Mouse (Mus musculus) cerebellum, adult 9-11 months (tissue): Measurements from ENCODE around the gene She.

ENCODE experiments used
- DNase-seq: peaks from one replicate; pipeline ENCODE4 v3.0.0; 2022

Gene She

GRCm38 (mm10) chr3:89887582-89888230 lies 56.5 kb downstream of the She start:
- no peak for DNase-seq

- DNase-seq = no peak
Measured at GRCm38 (mm10) chr3:89889841-89890430, 58.8 kb downstream of the She start.

- DNase-seq = no peak
Measured at GRCm38 (mm10) chr3:89891696-89892095, 60.5 kb downstream of the She start.

GRCm38 (mm10) chr3:89892517-89893106 lies 61.4 kb downstream of the She start:
- DNase-seq = no peak

- DNase-seq = no peak
Measured at GRCm38 (mm10) chr3:89896571-89896970, 65.4 kb downstream of the She start.

- DNase-seq = no peak
Measured at GRCm38 (mm10) chr3:89897204-89897796, 66.1 kb downstream of the She start.

GRCm38 (mm10) chr3:89898011-89898410 lies 66.8 kb downstream of the She start:
- DNase-seq = no peak

GRCm38 (mm10) chr3:89898870-89899510 lies 67.8 kb downstream of the She start:
- DNase-seq = no peak

- no peak for DNase-seq
Measured at GRCm38 (mm10) chr3:89899511-89899908, 68.3 kb downstream of the She start.

GRCm38 (mm10) chr3:89907846-89908245 lies 76.7 kb downstream of the She start:
- DNase-seq = no peak
